Mouse (Mus musculus): ENCODE results near the gene Magi2. TPM values are rescaled to one million over a fixed set of nuclear protein-coding genes. Genes with fewer than 3 reads are reported as not detected.
A peak's percentile ranks its signal among the peaks of the same experiment; 100 is the strongest.

Magi2 gene
- polyA plus RNA-seq, 1 experiment from 2014 or later = 3.8 TPM

GRCm38 (mm10) chr5:19787522-19788144, 560.8 kb downstream of the Magi2 start:
- Histone ChIP-seq H3K36me3 (ENCODE audit: control insufficient read depth, insufficient read depth, low read length) (no peaks in the 10 kb centered on the region), H3K9me3 (ENCODE audit: control insufficient read depth, low read length) (peaks cover 11% of the 10 kb centered on the region; the same call in 1 of the 2 replicates), H3K9ac (ENCODE audit: low read depth, low read length) (no peak overlapping the region), H3K27me3 (replicated peaks; ENCODE audit: control insufficient read depth, insufficient read depth, low read length) (no peaks in the 10 kb centered on the region), H3K4me3 (ENCODE audit: low read depth, low read length) (no peak overlapping the region), H3K4me1 (ENCODE audit: control insufficient read depth, insufficient read depth, low read length) (no peaks in the 10 kb centered on the region), H3K4me2 (ENCODE audit: low read depth, low read length) (no peak overlapping the region), H3K27ac (replicated peaks; ENCODE audit: low read depth, low read length) (no peak overlapping the region)
- 46% methylated on average over 5 of the region's 5 CpGs for WGBS
- DNase-seq (ENCODE audit: low spot score) = no peak
- ATAC-seq (ENCODE audit: low read depth) = no peak

- H3K4me3 ChIP-seq (ENCODE audit: low read depth, low read length) = no peak overlapping the region
- 86% methylated on average over 5 of the region's 5 CpGs for WGBS
- no peak overlapping the region for H3K27ac ChIP-seq (replicated peaks; ENCODE audit: low read depth, low read length)
- H3K4me1 ChIP-seq (ENCODE audit: control insufficient read depth, insufficient read depth, low read length) = no peaks in the 10 kb centered on the region
- H3K36me3 ChIP-seq (ENCODE audit: control insufficient read depth, insufficient read depth, low read length) = no peaks in the 10 kb centered on the region
- no peak overlapping the region for H3K4me2 ChIP-seq (ENCODE audit: low read depth, low read length)
- no peak overlapping the region for H3K9ac ChIP-seq (ENCODE audit: low read depth, low read length)
- no peaks in the 10 kb centered on the region for H3K27me3 ChIP-seq (replicated peaks; ENCODE audit: control insufficient read depth, insufficient read depth, low read length)
- no peaks in the 10 kb centered on the region for H3K9me3 ChIP-seq (ENCODE audit: control insufficient read depth, low read length)
- DNase-seq (ENCODE audit: low spot score) = peak; percentile 30
- ATAC-seq (ENCODE audit: low read depth) = no peak
Measured at GRCm38 (mm10) chr5:19803052-19803769, 576.4 kb downstream of the Magi2 start.

GRCm38 (mm10) chr5:19822502-19822901, 595.7 kb downstream of the Magi2 start:
- H3K4me2 ChIP-seq (ENCODE audit: low read depth, low read length) = no peak overlapping the region
- no peak overlapping the region for H3K9ac ChIP-seq (ENCODE audit: low read depth, low read length)
- 85% methylated on average over 2 of the region's 2 CpGs for WGBS
- H3K27me3 ChIP-seq (replicated peaks; ENCODE audit: control insufficient read depth, insufficient read depth, low read length) = no peaks in the 10 kb centered on the region
- H3K9me3 ChIP-seq (ENCODE audit: control insufficient read depth, low read length) = no peaks in the 10 kb centered on the region
- ATAC-seq (ENCODE audit: low read depth) (no peak), DNase-seq (ENCODE audit: low spot score) (no peak)
- H3K4me3 ChIP-seq (ENCODE audit: low read depth, low read length) = no peak overlapping the region
- no peaks in the 10 kb centered on the region for H3K4me1 ChIP-seq (ENCODE audit: control insufficient read depth, insufficient read depth, low read length)
- H3K27ac ChIP-seq (replicated peaks; ENCODE audit: low read depth, low read length) = no peak overlapping the region
- H3K36me3 ChIP-seq (ENCODE audit: control insufficient read depth, insufficient read depth, low read length) = no peaks in the 10 kb centered on the region

- no peak overlapping the region for H3K9ac ChIP-seq (ENCODE audit: low read depth, low read length)
- no peaks in the 10 kb centered on the region for H3K36me3 ChIP-seq (ENCODE audit: control insufficient read depth, insufficient read depth, low read length)
- no peak overlapping the region for H3K4me2 ChIP-seq (ENCODE audit: low read depth, low read length)
- H3K4me3 ChIP-seq (ENCODE audit: low read depth, low read length) = no peak overlapping the region
- ATAC-seq (ENCODE audit: low read depth) (no peak), DNase-seq (ENCODE audit: low spot score) (no peak)
- 66% methylated on average over 2 of the region's 2 CpGs for WGBS
- H3K9me3 ChIP-seq (ENCODE audit: control insufficient read depth, low read length) = no peaks in the 10 kb centered on the region
- no peak overlapping the region for H3K27ac ChIP-seq (replicated peaks; ENCODE audit: low read depth, low read length)
- H3K4me1 ChIP-seq (ENCODE audit: control insufficient read depth, insufficient read depth, low read length) = no peaks in the 10 kb centered on the region
- H3K27me3 ChIP-seq (replicated peaks; ENCODE audit: control insufficient read depth, insufficient read depth, low read length) = no peaks in the 10 kb centered on the region
Measured at GRCm38 (mm10) chr5:19825943-19826342, 599.1 kb downstream of the Magi2 start.

GRCm38 (mm10) chr5:19829341-19829740, 602.5 kb downstream of the Magi2 start:
- H3K4me1 ChIP-seq (ENCODE audit: control insufficient read depth, insufficient read depth, low read length) = no peaks in the 10 kb centered on the region
- no peaks in the 10 kb centered on the region for H3K36me3 ChIP-seq (ENCODE audit: control insufficient read depth, insufficient read depth, low read length)
- no peak overlapping the region for H3K4me2 ChIP-seq (ENCODE audit: low read depth, low read length)
- 81% methylated on average over 2 of the region's 2 CpGs for WGBS
- H3K27ac ChIP-seq (replicated peaks; ENCODE audit: low read depth, low read length) = no peak overlapping the region
- DNase-seq (ENCODE audit: low spot score) (no peak), ATAC-seq (ENCODE audit: low read depth) (no peak)
- no peaks in the 10 kb centered on the region for H3K9me3 ChIP-seq (ENCODE audit: control insufficient read depth, low read length)
- no peak overlapping the region for H3K4me3 ChIP-seq (ENCODE audit: low read depth, low read length)
- no peaks in the 10 kb centered on the region for H3K27me3 ChIP-seq (replicated peaks; ENCODE audit: control insufficient read depth, insufficient read depth, low read length)
- no peak overlapping the region for H3K9ac ChIP-seq (ENCODE audit: low read depth, low read length)

- 60% methylated on average over 2 of the region's 2 CpGs for whole genome bisulfite sequencing
- DNase-seq (ENCODE audit: low spot score) (peak; percentile 6), ATAC-seq (ENCODE audit: low read depth) (no peak)
- no peaks in the 10 kb centered on the region for H3K36me3 ChIP-seq (ENCODE audit: control insufficient read depth, insufficient read depth, low read length)
- H3K9me3 ChIP-seq (ENCODE audit: control insufficient read depth, low read length) = no peaks in the 10 kb centered on the region
- H3K4me2 ChIP-seq (ENCODE audit: low read depth, low read length) = no peak overlapping the region
- H3K4me1 ChIP-seq (ENCODE audit: control insufficient read depth, insufficient read depth, low read length) = no peaks in the 10 kb centered on the region
- H3K27me3 ChIP-seq (replicated peaks; ENCODE audit: control insufficient read depth, insufficient read depth, low read length) = no peaks in the 10 kb centered on the region
- H3K9ac ChIP-seq (ENCODE audit: low read depth, low read length) = no peak overlapping the region
- no peak overlapping the region for H3K27ac ChIP-seq (replicated peaks; ENCODE audit: low read depth, low read length)
- no peak overlapping the region for H3K4me3 ChIP-seq (ENCODE audit: low read depth, low read length)
Measured at GRCm38 (mm10) chr5:19862854-19863253, 636.0 kb downstream of the Magi2 start.

- H3K4me1 ChIP-seq (ENCODE audit: control insufficient read depth, insufficient read depth, low read length) = no peaks in the 10 kb centered on the region
- H3K9ac ChIP-seq (ENCODE audit: low read depth, low read length) = no peak overlapping the region
- H3K27me3 ChIP-seq (replicated peaks; ENCODE audit: control insufficient read depth, insufficient read depth, low read length) = no peaks in the 10 kb centered on the region
- no peak for DNase-seq (ENCODE audit: low spot score)
- WGBS = 81% methylated on average over 4 of the region's 4 CpGs
- H3K9me3 ChIP-seq (ENCODE audit: control insufficient read depth, low read length) = no peaks in the 10 kb centered on the region
- H3K4me3 ChIP-seq (ENCODE audit: low read depth, low read length) = no peak overlapping the region
- ATAC-seq (ENCODE audit: low read depth) = no peak
- no peak overlapping the region for H3K4me2 ChIP-seq (ENCODE audit: low read depth, low read length)
- no peaks in the 10 kb centered on the region for H3K36me3 ChIP-seq (ENCODE audit: control insufficient read depth, insufficient read depth, low read length)
- no peak overlapping the region for H3K27ac ChIP-seq (replicated peaks; ENCODE audit: low read depth, low read length)
Measured at GRCm38 (mm10) chr5:19870406-19870805, 643.6 kb downstream of the Magi2 start.

- no peak for ATAC-seq (ENCODE audit: low read depth)
- H3K36me3 ChIP-seq (ENCODE audit: control insufficient read depth, insufficient read depth, low read length) = no peaks in the 10 kb centered on the region
- 72% methylated on average over 3 of the region's 3 CpGs for WGBS
Measured at GRCm38 (mm10) chr5:19891693-19892092, 664.9 kb downstream of the Magi2 start.

GRCm38 (mm10) chr5:19895893-19896292, 669.1 kb downstream of the Magi2 start:
- no peaks in the 10 kb centered on the region for H3K27me3 ChIP-seq (replicated peaks; ENCODE audit: control insufficient read depth, insufficient read depth, low read length)
- H3K9me3 ChIP-seq (ENCODE audit: control insufficient read depth, low read length) = no peaks in the 10 kb centered on the region
- WGBS = 84% methylated on average over 6 of the region's 6 CpGs
- no peak overlapping the region for H3K4me3 ChIP-seq (ENCODE audit: low read depth, low read length)
- H3K4me2 ChIP-seq (ENCODE audit: low read depth, low read length) = no peak overlapping the region
- no peak overlapping the region for H3K9ac ChIP-seq (ENCODE audit: low read depth, low read length)
- no peak for DNase-seq (ENCODE audit: low spot score)
- no peak for ATAC-seq (ENCODE audit: low read depth)
- no peak overlapping the region for H3K27ac ChIP-seq (replicated peaks; ENCODE audit: low read depth, low read length)
- no peaks in the 10 kb centered on the region for H3K4me1 ChIP-seq (ENCODE audit: control insufficient read depth, insufficient read depth, low read length)
- H3K36me3 ChIP-seq (ENCODE audit: control insufficient read depth, insufficient read depth, low read length) = no peaks in the 10 kb centered on the region

More at GRCm38 (mm10) chr5:19891693-19892092, 664.9 kb downstream of the Magi2 start:
- no peak overlapping the region for H3K9ac ChIP-seq (ENCODE audit: low read depth, low read length)
- no peak overlapping the region for H3K4me3 ChIP-seq (ENCODE audit: low read depth, low read length)
- no peak overlapping the region for H3K4me2 ChIP-seq (ENCODE audit: low read depth, low read length)
- H3K9me3 ChIP-seq (ENCODE audit: control insufficient read depth, low read length) = no peaks in the 10 kb centered on the region
- no peak for DNase-seq (ENCODE audit: low spot score)
- H3K27ac ChIP-seq (replicated peaks; ENCODE audit: low read depth, low read length) = no peak overlapping the region
- H3K27me3 ChIP-seq (replicated peaks; ENCODE audit: control insufficient read depth, insufficient read depth, low read length) = no peaks in the 10 kb centered on the region
- H3K4me1 ChIP-seq (ENCODE audit: control insufficient read depth, insufficient read depth, low read length) = no peaks in the 10 kb centered on the region

Measured in embryonic facial prominence, embryonic 14.5 days (tissue).